Mouse (Mus musculus): ENCODE results near the gene Slc9a8.
A peak's percentile ranks its signal among the peaks of the same experiment; 100 is the strongest.

DNA sequence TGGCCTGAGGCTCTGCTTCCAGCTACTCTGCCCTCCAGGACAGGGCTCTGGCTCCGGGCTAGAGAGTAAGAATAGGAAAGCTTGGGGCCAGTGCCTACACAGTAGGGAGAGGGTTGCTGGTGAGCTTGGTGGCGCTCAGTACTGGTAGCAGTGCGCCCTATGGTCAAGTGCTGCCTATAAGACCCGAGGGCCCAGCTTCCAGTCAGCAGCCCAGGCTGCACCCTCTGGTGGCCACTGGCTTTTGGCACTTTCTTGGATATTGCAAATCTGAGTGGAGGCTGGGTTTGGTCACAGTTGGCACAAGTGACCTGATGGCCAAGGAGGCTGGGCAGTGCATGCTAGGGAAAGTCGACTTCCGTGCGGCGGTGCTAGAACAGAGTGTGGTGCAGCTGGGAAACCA lies 29.1 kb downstream of the Slc9a8 start:
- TF ChIP-seq CTCF (IDR thresholded peaks at IDR 0.05; ENCODE audit: low read depth, low read length) (peak; percentile 20; the same call in 1 of the 2 replicates), POLR2A (IDR thresholded peaks at IDR 0.05; ENCODE audit: extremely low read depth, insufficient read depth, low read length) (no peak)

All from liver, adult 2 months (tissue).